Mouse (Mus musculus) E14TG2a.4 (cell line): Measurements from ENCODE around the gene Pde2a.

Experiments
- CTCF ChIP-seq: conservative IDR thresholded peaks from 2 replicates; pipeline ENCODE4 v1.5.1; 2014; ENCODE audit warnings: low read length
- NANOG ChIP-seq: IDR thresholded peaks from 2 replicates; pipeline ENCODE4 v1.6.1; 2014; ENCODE audit warnings: borderline replicate concordance, low read length, mixed read lengths
- POU5F1 ChIP-seq: IDR thresholded peaks from 2 replicates; pipeline ENCODE4 v1.6.1; 2014; ENCODE audit warnings: low read length, borderline replicate concordance

- TF ChIP-seq POU5F1, result no peak
- no peak for TF ChIP-seq CTCF
- no peak for TF ChIP-seq NANOG
These were observed 34.8 kb downstream of the Pde2a start for GRCm38 (mm10) chr7:101456318-101456717.
